Mouse (Mus musculus): ENCODE results near the gene 4933427D14Rik. TPM values are rescaled to one million over a fixed set of nuclear protein-coding genes. Genes with fewer than 3 reads are reported as not detected.
"Not testable (repeated sequence)": the region's sequence is repeated elsewhere in the genome, so short reads cannot be mapped to it uniquely, and the experiment has no call there.

4933427D14Rik gene
- polyA plus RNA-seq, 1 experiment from 2014 or later: 26.2 TPM

DNA sequence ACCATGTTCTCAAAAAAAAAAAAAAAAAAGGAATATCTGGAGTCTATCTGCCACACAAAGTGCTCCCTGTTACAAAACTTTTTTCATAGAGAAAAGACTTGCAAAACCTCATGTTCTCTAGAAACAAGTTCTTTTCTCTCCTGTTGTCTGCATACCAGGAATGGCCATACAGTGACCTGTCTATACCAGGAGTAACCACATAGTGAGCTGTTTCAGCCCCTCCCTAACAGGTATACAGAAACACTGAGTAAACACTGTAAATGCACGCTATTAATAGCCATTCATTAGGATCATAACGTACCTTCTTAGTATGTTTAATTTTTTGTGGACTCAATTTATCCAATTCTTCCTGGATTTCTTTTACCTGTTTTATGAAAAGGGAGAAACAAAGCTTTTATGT, 13.0 kb downstream of the 4933427D14Rik start:
- Histone ChIP-seq H3K27ac (no peak overlapping the region), H3K4me3 (no peak overlapping the region), H3K9ac (no peak overlapping the region), H3K36me3 (ENCODE audit: poor library complexity, severe bottlenecking) (peaks cover 61% of the 10 kb centered on the region), H3K4me1 (no peaks in the 10 kb centered on the region), H3K27me3 (no peaks in the 10 kb centered on the region), H3K4me2 (no peak overlapping the region), H3K9me3 (replicated peaks) (no peaks in the 10 kb centered on the region)
- no peak for ATAC-seq
- 95% methylated on average over 2 of the region's 2 CpGs for WGBS

DNA sequence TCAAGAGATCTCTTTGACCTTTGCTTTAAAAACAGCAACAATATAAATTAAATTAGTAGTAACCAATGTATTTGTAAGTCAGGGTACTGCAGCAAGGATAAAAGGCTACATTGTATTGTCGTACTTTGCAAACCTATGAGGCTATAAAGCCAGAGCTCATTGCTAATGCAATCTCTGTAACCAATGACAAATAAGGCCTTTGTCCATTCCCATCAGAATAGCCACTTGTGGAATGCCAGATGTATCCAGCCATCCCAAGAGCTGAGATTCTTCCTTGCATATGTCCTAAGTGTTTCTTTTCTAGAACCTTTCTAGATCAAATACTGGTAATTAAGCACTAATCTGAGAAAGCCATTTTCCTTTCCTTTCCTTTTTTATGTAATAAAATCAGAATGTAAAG, 16.4 kb downstream of the 4933427D14Rik start:
- 81% methylated on average over 1 of the region's 1 CpGs for WGBS
- H3K4me1 ChIP-seq: no peaks in the 10 kb centered on the region
- no peaks in the 10 kb centered on the region for H3K27me3 ChIP-seq
- no peak overlapping the region for H3K9ac ChIP-seq
- no peak overlapping the region for H3K4me2 ChIP-seq
- H3K27ac ChIP-seq: no peak overlapping the region
- H3K9me3 ChIP-seq (replicated peaks): no peaks in the 10 kb centered on the region
- H3K36me3 ChIP-seq (ENCODE audit: poor library complexity, severe bottlenecking): peaks cover 63% of the 10 kb centered on the region
- ATAC-seq: no peak
- no peak overlapping the region for H3K4me3 ChIP-seq

DNA sequence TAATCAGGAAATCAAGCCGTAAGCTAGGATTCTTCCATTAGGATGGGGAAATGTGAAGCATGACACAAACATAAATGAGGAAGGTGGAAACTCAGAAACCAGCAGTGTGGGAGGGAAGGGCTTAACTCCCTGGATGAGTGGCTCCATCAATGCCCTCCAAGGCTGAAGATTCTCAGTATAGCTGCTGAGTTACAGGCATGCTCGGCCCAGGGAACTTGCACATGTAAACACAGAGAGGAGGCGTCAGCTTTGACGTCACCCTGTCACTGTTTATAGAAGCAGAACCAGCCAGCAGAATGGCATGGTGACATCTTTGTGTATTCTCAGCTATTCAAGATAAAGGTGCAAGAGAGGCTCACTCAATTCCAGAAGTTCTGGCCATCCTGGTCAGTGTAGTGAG, 23.0 kb downstream of the 4933427D14Rik start:
- Histone ChIP-seq H3K4me3 (no peak overlapping the region), H3K9ac (no peak overlapping the region), H3K27me3 (no peaks in the 10 kb centered on the region), H3K4me2 (no peak overlapping the region), H3K9me3 (replicated peaks) (no peaks in the 10 kb centered on the region), H3K27ac (no peak overlapping the region), H3K4me1 (no peaks in the 10 kb centered on the region), H3K36me3 (ENCODE audit: poor library complexity, severe bottlenecking) (peaks cover 55% of the 10 kb centered on the region)
- 88% methylated on average over 4 of the region's 4 CpGs for WGBS
- no peak for ATAC-seq

DNA sequence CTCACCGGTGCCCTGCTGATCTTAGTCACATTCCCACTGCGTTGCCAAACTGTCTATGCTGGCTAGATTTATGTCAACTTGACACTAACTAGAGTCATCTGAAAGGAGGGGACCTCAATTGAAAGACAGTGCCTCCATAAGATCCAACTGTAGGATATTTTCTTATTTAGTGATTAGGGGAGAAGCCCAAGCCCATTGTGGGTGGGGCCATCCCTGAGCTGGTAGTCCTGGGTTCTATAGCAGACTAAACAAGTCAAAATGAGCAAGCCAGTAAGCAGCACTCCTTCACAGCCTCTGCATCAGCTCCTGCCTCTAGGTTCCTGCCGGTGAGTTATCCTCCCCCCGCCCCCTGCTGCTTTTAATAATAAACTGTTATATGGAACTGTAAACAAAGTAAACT, 26.1 kb downstream of the 4933427D14Rik start:
- Histone ChIP-seq H3K4me2 (no peak overlapping the region), H3K9me3 (replicated peaks) (no peaks in the 10 kb centered on the region), H3K4me3 (no peak overlapping the region), H3K27me3 (no peaks in the 10 kb centered on the region), H3K4me1 (peaks cover 10% of the 10 kb centered on the region), H3K9ac (no peak overlapping the region), H3K27ac (no peak overlapping the region), H3K36me3 (ENCODE audit: poor library complexity, severe bottlenecking) (peaks cover 54% of the 10 kb centered on the region)
- ATAC-seq: no peak
- whole genome bisulfite sequencing: 94% methylated on average over 4 of the region's 4 CpGs

DNA sequence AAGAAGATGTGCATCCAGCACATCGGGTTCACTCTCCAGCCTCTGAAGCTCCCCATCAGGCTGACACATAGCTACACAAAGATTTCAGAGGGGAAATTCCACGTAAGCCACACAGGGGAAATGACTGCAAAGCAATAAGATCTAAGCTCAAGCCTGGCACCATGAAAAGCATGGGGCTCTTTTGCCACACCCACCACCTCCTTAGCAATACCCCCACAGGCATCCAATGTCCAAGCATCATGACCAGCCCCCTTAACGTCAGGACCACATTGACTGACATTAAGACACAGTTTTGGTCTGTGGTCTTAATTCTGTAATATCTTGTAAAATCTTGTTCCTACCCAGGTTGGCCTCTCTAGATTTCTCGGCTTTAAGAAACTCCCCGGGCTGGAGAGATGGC, 26.7 kb downstream of the 4933427D14Rik start:
- Histone ChIP-seq H3K4me1 (peaks cover 14% of the 10 kb centered on the region), H3K36me3 (ENCODE audit: poor library complexity, severe bottlenecking) (peaks cover 53% of the 10 kb centered on the region), H3K4me2 (no peak overlapping the region), H3K27me3 (no peaks in the 10 kb centered on the region), H3K4me3 (no peak overlapping the region), H3K9me3 (replicated peaks) (no peaks in the 10 kb centered on the region), H3K9ac (no peak overlapping the region), H3K27ac (no peak overlapping the region)
- 91% methylated on average over 5 of the region's 5 CpGs for WGBS
- no peak for ATAC-seq

DNA sequence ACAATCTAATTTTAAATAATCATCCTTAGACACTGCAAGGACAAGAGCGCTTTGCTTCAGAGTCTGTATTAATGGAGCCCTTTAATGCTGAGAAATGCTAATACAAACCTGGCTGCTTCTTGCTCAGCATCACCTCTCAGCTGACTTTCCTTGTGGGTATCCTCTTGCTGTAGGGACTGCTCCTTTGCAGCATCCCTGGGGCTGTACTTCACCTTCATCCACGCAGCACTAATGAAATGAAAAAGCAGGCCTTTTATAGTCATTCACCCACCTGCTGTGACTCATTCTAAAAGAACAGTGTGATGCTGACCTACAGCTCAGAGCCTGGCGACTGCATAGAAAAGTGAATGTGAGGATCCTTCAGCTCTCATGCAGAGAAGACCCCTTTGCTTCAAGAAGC, 30.7 kb downstream of the 4933427D14Rik start:
- H3K9me3 ChIP-seq (replicated peaks): no peaks in the 10 kb centered on the region
- peaks cover 14% of the 10 kb centered on the region for H3K4me1 ChIP-seq
- no peak overlapping the region for H3K9ac ChIP-seq
- peaks cover 86% of the 10 kb centered on the region for H3K36me3 ChIP-seq (ENCODE audit: poor library complexity, severe bottlenecking)
- H3K27me3 ChIP-seq: no peaks in the 10 kb centered on the region
- peak overlapping the region; percentile 31; the same call in 1 of the 2 replicates for H3K27ac ChIP-seq
- no peak for ATAC-seq
- H3K4me2 ChIP-seq: no peak overlapping the region
- H3K4me3 ChIP-seq: no peak overlapping the region
- WGBS: 21% methylated on average over 3 of the region's 3 CpGs

DNA sequence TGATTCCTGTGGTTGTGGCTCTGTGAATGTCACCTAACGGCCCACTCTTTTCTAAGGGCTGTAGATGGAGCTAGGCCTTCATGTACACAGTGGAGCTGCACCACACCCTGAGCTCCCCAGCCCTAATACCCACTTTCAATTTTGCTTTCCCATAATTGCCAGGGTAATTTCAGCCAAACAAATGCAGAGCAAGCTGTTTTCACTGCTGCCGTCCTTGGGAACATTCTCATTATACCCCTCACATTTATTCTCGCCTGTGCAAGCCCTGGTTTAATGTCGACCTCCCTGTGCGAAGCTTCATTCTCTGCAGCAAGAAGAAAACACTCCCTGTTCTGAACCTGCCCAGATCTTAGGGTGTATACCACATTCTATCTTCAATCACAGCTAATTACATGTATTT, 31.3 kb downstream of the 4933427D14Rik start:
- Histone ChIP-seq H3K36me3 (ENCODE audit: poor library complexity, severe bottlenecking) (peaks cover 82% of the 10 kb centered on the region), H3K27ac (no peak overlapping the region), H3K9ac (no peak overlapping the region), H3K4me3 (no peak overlapping the region), H3K27me3 (no peaks in the 10 kb centered on the region), H3K9me3 (replicated peaks) (no peaks in the 10 kb centered on the region), H3K4me1 (peaks cover 14% of the 10 kb centered on the region), H3K4me2 (no peak overlapping the region)
- ATAC-seq: no peak
- WGBS: 47% methylated on average over 5 of the region's 5 CpGs

DNA sequence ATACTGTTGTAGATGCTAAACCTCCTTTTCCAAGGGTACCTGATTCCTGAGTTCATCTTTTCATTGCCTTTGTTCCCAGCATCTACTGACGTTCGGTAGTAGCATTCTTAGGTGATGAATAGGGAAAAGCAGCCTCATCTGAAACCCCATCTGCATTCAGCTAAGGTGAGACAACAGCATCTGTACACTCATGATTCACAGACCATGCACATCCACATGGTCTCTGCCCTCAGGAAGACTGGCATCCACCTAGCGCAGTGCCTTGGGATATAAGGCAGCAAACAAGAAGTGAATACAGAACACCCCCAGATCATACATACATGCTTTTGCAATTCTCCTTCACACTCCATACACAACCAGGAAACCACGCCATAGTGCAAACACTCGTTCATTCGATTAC, 32.5 kb downstream of the 4933427D14Rik start:
- peaks cover 84% of the 10 kb centered on the region for H3K36me3 ChIP-seq (ENCODE audit: poor library complexity, severe bottlenecking)
- no peak overlapping the region for H3K9ac ChIP-seq
- no peaks in the 10 kb centered on the region for H3K9me3 ChIP-seq (replicated peaks)
- no peak overlapping the region for H3K4me2 ChIP-seq
- WGBS: 93% methylated on average over 6 of the region's 6 CpGs
- ATAC-seq: no peak
- no peak overlapping the region for H3K4me3 ChIP-seq
- no peaks in the 10 kb centered on the region for H3K27me3 ChIP-seq
- H3K4me1 ChIP-seq: peaks cover 14% of the 10 kb centered on the region
- H3K27ac ChIP-seq: no peak overlapping the region

DNA sequence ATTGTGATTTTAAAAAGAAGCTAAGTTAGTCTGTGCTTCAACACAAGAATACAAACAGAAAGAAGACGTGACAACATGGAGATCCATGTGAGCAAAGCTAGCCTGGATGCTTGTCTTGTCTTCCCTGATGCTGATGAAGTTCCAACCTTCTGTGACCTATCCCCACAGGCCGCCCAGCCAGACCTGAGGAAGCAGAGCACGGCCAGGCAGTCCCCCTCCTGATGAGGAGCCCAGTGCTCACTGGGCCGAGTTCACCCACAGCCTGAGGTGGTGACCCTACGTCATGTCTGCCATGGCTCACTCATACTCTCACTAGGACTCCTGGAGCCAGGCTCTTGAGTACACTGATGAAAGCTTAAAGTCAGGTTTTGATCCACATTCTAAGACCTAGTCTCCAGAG, 33.8 kb downstream of the 4933427D14Rik start:
- peaks cover 87% of the 10 kb centered on the region for H3K36me3 ChIP-seq (ENCODE audit: poor library complexity, severe bottlenecking)

DNA sequence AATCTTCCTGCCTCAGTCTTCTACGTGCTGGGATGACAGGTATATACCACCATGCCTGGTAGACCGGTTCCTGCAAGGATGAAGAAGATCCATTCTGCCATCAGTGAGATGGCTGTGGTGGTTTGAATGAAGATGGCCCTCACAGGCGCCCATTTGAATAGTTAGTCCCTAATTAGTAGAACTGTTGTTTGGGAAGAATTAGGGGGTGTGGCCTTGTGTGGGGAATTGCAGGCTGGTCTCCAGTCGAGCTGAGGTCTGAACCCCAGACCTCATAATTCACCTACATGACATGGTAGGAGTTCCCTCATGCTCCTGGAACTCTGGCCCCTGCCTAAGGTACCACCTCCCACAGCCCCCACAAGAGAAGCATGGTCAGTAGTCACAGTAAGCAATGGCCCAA, 35.4 kb downstream of the 4933427D14Rik start:
- not testable (repeated sequence) for H3K4me3 ChIP-seq; ATAC-seq; H3K27ac ChIP-seq; H3K27me3 ChIP-seq; H3K4me2 ChIP-seq; H3K9me3 ChIP-seq (replicated peaks); H3K9ac ChIP-seq
- Histone ChIP-seq H3K36me3 (ENCODE audit: poor library complexity, severe bottlenecking) (peaks cover 85% of the 10 kb centered on the region), H3K4me1 (peaks cover 11% of the 10 kb centered on the region)
- 72% methylated on average over 4 of the region's 4 CpGs for WGBS

More for the DNA sequence above, 33.8 kb downstream of the 4933427D14Rik start:
- ATAC-seq: no peak
- Histone ChIP-seq H3K4me2 (no peak overlapping the region), H3K4me3 (no peak overlapping the region), H3K27ac (no peak overlapping the region), H3K27me3 (no peaks in the 10 kb centered on the region), H3K9ac (no peak overlapping the region), H3K4me1 (peaks cover 14% of the 10 kb centered on the region), H3K9me3 (replicated peaks) (no peaks in the 10 kb centered on the region)
- 91% methylated on average over 5 of the region's 5 CpGs for WGBS

DNA sequence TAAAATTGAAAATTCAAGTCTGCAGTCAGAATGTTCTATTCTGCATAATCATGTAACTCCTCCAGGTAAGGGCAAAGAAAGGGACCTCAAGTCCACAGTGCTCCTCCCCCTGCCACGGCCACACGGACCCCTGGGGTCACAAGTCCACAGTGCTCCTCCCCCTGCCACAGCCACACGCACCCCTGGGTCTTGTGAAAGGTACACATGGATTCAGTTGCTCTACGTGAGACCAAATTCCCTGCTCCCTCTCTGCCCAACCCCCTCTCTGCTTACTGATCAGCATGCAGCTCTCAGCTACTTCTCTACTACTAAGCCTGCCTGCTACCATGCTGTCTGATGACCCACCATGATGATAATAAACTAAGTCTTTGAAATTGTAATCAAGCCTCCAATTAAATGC, 37.4 kb downstream of the 4933427D14Rik start:
- ATAC-seq: no peak
- H3K9me3 ChIP-seq (replicated peaks): no peaks in the 10 kb centered on the region
- no peaks in the 10 kb centered on the region for H3K4me1 ChIP-seq
- no peaks in the 10 kb centered on the region for H3K27me3 ChIP-seq
- 89% methylated on average over 4 of the region's 4 CpGs for WGBS
- H3K27ac ChIP-seq: no peak overlapping the region
- H3K36me3 ChIP-seq (ENCODE audit: poor library complexity, severe bottlenecking): peaks cover 87% of the 10 kb centered on the region
- H3K4me2 ChIP-seq: no peak overlapping the region
- no peak overlapping the region for H3K4me3 ChIP-seq
- H3K9ac ChIP-seq: no peak overlapping the region

DNA sequence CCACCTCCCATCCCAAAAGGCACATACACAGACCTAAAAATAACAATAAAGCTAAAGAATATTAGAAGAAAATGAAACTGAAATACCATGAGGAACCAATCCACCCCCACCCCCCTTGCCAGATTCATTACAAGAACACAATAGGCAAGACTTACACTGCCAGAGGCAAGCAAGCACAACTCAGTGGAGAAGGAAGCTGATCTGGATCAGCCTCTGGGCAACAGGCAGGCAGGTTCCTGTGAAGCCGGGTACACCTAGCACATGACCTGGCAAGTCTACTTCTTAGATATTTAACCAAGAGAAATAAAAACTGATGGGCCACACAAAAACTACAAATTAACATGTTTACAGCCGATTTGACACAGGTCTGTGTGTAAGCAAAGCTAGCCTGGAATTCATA, 44.1 kb downstream of the 4933427D14Rik start:
- ATAC-seq: no peak

DNA sequence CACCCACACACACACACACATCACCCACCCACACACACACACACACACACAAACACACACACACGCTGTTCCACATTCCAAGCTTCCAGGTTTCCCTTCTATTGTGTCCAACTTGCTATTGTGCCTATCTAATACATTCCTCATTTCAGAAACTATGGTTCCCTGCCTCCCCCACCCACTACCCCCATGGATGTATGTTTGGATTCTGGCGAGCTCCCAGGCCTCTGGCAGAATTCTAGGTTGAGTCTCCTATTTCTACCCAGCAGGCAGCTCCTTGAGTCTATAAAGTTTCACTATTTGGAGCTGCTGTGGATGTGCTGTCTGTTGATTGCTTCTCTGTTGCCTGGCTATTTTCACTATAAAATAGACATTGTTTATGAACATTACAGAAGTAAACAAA, 50.6 kb downstream of the 4933427D14Rik start:
- Histone ChIP-seq H3K4me3 (no peak overlapping the region), H3K9ac (no peak overlapping the region), H3K4me2 (no peak overlapping the region), H3K4me1 (peaks cover 21% of the 10 kb centered on the region), H3K27me3 (no peaks in the 10 kb centered on the region), H3K36me3 (ENCODE audit: poor library complexity, severe bottlenecking) (peaks cover 56% of the 10 kb centered on the region), H3K27ac (0 out of 2 replicates have a peak overlapping the region, but pooled peaks have one; percentile 7), H3K9me3 (replicated peaks) (no peaks in the 10 kb centered on the region)
- WGBS: 65% methylated on average over 2 of the region's 2 CpGs
- no peak for ATAC-seq

More for the DNA sequence above, 44.1 kb downstream of the 4933427D14Rik start:
- H3K4me2 ChIP-seq: no peak overlapping the region
- no peak overlapping the region for H3K9ac ChIP-seq
- H3K27ac ChIP-seq: no peak overlapping the region
- H3K27me3 ChIP-seq: no peaks in the 10 kb centered on the region
- H3K4me3 ChIP-seq: no peak overlapping the region
- H3K4me1 ChIP-seq: no peaks in the 10 kb centered on the region
- H3K9me3 ChIP-seq (replicated peaks): no peaks in the 10 kb centered on the region
- WGBS: 93% methylated on average over 2 of the region's 2 CpGs
- peaks cover 66% of the 10 kb centered on the region for H3K36me3 ChIP-seq (ENCODE audit: poor library complexity, severe bottlenecking)

All from forebrain, embryonic 13.5 days (tissue).